Mouse (Mus musculus): ENCODE measurements around the gene Nrxn2.

GRCm38 (mm10) chr19:6426703-6427500 lies 8.4 kb downstream of the Nrxn2 start:
- no peak for TF ChIP-seq POLR2A (IDR thresholded peaks at IDR 0.05; ENCODE audit: low read depth, low read length)
- TF ChIP-seq CTCF (IDR thresholded peaks at IDR 0.05; ENCODE audit: borderline replicate concordance, insufficient read depth, low read length) = no peak

Data from embryonic fibroblast, embryonic 13.5 days (primary cell).